Mouse (Mus musculus): Measurements from ENCODE around the gene Nck2.

- no peak for TF ChIP-seq CTCF (IDR thresholded peaks at IDR 0.05; ENCODE audit: insufficient read depth, low read depth, low read length)
- TF ChIP-seq POLR2A (IDR thresholded peaks at IDR 0.05; ENCODE audit: insufficient read depth, low read depth, low read length) = no peak
Observed at GRCm38 (mm10) chr1:43536266-43536665, 91.9 kb downstream of the Nck2 start.
